Mouse (Mus musculus): ENCODE results near the gene Ccdc141.

Gene Ccdc141

DNA sequence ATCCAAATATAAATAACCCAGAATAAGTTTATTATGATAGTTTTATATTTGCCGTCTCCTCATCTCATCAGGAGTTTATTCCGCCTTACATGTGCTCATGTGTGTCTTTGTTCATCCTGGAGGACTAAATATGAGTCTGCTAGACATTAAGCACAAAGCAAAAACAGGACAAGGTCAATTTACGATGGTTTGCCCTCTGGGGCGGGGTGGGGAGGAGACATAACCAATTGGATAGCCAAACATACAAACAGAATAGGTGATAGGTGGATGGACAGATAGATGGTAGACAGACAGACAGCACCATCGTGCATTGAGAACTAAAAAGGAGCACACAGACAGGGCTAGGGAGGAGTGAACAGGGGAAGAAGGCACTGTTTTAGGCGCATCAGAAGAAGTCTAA, 3.4 kb upstream of the Ccdc141 start:
- DNase-seq, result no peak

DNA sequence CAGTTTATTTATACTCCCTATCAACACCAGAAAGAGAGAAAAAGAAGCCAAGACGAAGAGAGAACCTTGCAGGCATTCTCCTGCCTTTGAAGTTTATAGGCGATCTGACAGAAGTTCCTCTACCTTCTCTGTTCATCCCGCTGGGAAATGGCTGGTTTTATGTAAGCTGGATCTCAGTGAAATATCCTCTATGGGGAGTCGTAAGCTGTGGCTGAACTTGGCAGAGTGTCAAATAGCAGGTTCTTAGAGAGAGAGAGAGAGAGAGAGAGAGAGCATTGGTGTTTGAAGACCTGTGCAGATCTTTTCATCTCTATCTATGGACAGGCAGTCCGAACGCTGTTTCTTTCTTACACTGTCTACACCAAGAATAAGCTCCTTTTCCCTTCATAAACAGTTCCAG, 2.9 kb upstream of the Ccdc141 start:
- no peak for DNase-seq

DNA sequence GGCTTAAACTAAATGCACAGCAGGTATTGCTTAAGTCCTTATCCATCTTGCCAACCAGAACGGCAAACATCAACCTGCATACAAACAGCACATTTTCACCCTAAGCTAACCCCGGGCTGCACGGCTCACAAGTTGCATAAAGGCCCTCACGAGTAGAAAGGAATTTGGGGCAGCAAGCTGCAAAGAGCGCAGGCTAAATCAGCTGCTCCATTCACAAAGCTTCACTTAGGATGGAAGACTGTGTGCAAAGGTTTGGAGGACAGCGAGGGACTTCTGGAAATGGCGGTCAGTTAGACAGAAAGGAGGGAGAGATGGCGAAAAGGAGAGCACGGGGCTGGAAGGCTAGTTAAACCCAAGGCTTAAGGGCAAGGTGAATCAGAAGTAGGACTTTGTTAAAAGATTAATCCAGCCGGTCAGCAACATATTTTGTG, 1.8 kb upstream of the Ccdc141 start:
- no peak for DNase-seq

DNA sequence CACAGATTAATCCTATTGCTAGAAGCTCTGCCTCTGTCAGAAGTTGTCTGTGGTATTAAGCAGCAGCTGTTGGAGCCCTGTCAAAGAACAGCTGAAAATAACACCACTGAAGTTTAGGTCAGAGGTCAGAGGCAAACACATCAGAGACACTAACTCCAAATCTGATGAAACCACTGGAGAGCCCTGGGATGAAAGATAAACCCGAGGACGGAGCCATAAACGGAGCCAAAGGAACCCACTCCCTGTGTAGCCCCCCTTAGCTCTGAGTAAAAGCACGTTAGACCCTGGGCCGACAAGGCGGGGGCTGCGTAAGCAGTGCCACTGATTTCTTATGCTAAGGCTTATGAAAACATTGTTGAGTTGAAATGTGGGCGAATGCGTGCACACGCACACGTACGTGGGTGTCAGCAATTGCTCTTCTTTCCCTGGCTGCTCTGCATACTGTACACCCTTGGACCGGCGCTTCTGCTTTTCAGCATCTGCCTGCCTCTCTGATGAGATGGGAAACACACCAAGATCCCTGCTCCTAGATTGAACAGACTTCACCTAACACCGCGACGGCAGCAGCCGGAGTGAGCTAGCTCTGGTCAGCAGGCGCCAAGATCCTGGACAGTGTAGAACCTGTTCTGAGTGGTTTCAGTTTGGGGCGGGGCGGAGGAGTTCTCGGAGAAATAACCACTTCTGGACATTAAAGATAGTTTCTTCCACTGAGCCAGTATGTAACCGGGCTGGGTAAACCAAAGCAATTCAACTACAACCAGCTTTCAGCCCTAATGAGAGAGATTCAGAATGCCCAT, 1.2 kb upstream of the Ccdc141 start:
- DNase-seq, result no peak

DNA sequence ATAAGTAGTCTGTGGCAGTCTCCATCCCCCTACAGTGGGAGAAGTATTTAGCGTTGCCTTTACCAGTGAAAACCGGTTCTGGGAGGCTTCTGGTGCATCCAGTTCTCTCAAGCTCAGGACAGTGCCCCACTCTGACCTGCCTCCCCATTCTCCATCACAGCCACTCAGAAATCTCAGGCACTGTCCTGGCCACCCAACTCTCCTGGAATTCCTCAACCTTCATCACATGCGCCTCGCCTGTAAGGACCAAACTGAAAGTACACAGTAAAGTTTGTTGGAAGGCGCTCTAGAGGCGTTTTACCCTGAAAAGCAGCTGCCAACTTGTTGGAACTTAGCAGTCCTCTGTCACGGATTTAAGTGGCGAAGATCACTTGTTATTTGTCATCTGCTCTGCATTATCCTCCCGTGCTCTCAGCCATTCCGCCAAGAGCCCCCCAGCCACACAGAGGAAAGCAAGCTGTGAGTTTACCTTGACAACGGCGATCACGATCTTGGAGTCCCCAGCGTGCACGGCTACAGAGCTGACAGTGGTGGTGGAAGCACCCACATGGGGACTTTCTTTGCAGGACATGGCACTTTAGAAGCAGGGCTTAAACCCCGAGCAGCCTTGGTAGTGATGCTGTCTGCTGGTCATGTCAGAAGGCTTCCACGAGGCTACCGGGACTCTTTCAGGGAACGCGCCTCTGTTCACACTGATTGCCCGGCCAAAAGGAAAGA, 362 bp downstream of the Ccdc141 start:
- no peak for DNase-seq

DNA sequence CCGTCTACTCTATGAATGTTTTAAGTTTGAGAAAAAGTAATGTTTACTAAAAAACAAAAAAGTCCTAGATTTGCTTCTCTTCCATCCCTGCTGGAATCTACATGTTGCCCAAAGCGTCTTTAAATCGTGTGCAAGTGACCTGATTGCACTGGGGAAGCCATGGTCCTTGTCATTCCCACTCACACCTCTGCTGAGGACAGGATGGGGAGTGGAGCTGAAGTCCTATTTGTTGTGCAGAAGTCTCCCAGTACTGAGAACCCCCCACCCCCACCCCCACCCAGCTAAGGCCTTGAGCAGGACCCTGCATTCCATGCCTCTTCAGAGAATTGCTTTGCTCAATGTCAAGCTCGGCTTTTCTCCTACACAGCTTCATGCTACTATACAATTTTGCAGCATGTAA, 1.2 kb downstream of the Ccdc141 start:
- no peak for DNase-seq

DNA sequence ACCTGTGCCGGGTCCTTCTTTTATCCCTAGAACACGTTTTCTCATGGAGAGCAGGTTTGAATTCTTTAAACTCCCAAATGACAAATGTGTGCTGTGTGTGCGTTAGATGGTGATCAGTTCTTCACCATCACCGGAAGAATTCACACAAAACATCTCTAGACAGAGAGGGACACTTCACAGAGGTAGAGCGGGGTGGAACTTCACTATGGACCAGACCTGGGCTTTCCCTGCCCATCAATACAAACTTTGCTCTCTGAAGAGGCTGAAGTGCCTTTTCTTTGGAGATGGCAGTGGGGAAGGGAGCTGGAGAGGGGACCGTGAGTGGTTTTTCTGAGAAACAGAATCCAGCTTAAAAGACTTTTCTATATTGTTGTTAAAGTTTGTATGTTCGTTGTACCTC, 1.7 kb downstream of the Ccdc141 start:
- DNase-seq, result no peak

DNA sequence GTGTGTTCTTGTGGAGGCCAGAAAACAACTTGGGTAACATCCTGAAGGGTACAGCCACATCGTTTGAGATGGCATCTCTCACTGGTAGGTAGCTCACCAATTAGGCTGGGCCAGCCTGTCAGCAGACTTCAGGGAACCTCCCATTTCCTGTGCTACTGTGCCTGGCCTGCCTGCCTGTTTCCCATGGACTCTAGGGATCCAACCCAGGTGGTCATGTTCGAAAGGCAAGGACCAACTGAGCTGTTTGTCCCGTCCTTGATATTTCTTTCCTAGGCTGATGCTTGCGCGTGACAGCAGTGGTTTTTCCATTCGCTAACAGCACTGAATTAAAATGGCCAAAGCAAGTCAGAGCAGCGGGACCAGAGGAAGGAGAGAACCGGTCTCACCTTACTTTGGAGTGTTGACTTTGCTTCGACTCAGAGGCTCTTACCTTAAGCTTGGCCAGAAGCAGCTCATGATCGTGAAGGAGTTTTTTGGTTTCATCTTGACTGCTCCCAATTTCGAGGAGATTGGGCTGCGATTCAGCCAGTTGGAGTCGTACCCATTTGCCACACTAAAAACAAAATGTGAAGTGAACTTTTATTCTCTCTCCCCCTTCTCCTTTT, 2.3 kb downstream of the Ccdc141 start:
- no peak for DNase-seq

DNA sequence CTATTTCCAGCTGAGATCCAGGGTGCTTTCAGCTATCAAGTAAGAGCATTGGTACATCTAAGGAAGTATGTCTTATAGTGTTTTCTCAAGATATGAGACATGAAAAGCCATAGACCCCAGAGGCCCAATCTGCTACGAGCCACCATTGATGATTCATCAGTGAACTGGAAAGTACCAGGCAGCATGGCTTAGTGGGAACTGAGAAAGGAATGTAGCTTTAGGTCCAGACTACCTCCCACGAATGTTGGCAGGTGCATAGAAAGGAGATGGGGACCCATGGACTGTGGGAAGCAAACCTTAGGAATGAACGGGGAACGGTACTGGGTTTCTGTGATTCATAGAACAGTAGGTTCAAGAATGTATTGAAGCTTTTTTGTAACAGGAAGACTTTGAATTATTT, 4.1 kb downstream of the Ccdc141 start:
- no peak for DNase-seq

DNA sequence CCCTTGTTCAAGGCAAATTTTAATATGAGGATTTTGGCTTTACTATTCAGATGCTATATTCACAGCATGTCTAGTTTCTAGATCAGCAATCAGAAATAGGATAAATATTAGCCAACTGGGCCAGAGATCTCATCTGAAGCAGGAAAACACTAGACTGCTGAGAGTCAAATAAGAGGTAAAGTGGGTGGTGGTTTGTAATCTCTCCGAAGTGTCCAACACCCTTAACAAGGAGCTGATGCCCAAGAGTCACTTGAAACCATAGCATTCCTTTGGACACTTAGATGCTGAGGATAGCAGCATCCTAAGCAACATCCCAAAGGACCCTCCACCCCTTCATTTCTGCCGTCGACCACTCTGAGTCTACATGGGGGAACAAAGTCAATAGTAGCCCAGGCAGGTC, 5.8 kb downstream of the Ccdc141 start:
- no peak for DNase-seq

DNA sequence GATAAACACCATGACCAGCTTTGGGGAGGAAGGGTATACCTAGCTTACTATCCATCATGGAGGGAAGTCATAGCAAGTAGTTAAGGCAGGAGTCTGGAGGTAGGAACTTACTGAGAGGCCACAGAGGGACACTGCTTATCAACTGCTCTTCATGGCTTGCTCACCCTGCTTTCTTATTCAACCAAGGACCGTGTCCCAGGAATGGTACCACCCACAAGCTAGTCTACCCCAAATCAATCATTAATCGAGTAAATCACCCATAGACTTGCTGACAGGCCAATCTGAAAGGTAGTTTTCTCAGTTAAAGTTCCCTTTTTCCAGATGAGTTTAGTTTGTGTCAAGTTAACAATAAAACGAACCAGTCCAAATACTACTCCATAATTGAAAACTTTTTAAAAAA, 7.1 kb downstream of the Ccdc141 start:
- DNase-seq, result no peak

DNA sequence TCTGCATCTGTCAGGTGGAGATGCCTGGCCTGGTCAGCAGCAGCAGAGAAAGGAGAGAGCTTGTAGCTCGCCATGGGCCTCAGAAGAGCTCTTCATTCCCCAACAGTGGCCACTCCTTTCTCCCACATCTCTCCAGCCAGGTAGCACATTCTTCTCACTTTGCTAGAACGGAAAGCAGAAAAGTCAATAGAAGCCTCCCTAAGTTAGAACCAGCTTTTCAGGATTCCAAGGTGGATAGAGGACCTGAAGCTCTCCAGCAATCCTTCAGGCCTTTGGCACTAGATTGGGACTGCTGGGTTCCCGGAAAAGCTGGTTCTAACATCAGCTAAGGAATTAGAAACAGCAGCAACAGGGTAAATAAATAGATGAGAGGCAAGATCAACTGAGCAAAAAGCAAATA, 8.3 kb downstream of the Ccdc141 start:
- no peak for DNase-seq

DNA sequence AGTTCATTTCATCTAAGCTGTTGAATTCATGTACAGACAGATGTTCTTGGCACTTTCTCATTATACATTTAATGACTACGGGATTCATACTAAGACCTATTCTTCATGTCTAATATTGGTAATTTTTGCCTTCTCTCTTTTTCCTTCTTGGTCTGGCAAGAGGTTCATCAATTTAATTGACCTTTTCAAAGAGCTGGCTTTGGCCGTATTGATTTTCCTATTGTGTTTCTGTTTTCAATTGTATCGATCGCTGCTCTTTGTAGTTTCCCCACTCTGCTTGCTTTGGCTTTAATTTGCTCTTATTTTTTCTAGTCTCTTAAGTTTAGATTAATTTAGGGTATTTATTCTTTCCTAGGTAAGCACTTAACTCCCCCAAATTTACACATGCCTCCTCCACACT, 12.9 kb downstream of the Ccdc141 start:
- DNase-seq, result no peak

DNA sequence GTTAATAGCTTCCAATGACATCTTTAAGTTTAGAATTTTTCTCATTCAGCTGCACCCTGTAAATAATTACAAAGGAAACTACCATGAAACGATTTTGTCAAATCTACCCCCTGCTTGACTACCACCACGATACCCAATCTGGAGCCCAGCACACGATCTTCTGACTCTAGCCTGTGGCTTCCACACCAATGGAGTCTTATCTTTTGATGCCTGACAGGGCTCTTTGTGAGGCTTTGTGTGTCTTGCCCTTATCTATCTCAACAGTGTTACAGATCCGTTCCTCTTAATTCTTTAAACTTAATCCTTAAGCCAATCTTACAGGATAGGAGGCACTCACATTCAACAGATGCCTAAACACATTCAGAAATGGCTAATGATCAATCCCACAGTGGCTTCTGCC, 16.4 kb downstream of the Ccdc141 start:
- no peak for DNase-seq

DNA sequence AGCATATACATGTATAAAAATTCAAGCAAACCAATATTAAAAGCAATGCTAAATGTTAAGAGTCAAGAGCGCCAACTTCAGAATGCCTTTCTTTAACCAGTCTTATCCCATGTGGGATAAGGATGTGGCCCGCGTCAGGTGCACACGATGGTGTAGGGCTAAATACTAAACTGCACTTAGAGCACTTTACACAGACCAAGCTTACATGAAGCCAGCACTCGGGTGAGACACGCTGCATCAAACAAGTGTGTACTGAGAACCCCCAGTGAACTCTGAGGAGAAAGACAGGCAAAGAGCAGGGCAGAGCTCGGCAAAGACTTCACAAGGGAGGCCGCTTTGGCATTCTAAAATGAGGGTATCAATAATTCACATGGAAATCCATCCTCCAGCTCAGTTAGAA, 19.2 kb downstream of the Ccdc141 start:
- DNase-seq, result no peak

DNA sequence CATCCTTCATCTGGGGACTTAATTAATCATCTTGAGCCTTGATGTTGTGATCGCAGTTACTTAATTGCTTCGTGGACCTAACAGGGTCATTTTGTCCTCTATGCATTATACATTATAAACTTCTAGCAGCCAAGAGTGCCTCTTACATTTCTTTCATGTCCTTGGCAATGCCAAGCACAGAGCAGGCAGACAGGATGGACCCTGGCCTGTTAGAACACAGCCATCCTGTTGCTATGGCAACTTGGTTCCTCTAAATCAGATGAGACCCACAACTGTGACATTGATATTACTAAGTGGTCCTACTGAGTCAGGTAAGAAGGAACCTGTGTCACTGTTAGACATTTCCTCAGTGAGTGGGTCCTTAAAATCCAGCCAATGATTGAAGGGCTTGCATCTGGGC, 20.9 kb downstream of the Ccdc141 start:
- no peak for DNase-seq

DNA sequence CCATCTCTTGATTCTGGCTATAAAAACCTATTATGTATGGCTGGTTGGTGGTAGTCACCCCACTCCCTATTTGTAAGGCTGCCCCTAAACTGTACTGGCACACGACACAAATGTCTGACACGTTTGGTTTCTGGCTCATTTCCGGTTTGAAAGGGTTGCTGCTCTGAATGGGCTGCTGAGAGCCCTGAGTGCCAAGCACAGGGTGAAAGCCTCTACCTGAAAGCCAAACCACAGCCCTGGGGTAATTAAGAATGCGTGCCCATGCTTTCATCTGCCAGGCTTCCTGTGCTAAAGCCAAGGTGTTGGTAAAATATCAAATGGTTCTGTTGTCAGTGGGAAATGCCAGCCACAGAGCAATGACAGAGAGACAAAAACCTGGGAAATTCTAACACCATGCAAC, 22.2 kb downstream of the Ccdc141 start:
- no peak for DNase-seq

DNA sequence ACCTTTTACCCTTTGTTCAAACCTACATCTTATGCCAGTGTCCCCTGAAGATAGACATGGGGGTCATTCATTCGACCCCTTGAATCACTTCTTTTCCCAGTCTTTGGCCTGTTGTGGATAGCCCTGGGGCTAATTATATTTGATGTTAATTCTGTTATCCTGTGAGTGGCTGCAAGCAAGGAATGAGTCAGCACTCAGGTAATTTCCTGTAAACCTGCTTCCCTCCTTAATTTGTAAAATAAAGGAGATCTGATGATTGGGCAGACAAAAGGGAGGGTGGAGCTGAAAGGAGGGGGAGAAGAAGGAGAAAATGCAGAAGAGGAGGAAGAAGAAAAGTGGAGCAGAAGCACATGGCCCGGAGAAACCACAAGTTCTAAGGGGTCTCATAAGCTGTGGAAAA, 23.5 kb downstream of the Ccdc141 start:
- DNase-seq, result no peak

DNA sequence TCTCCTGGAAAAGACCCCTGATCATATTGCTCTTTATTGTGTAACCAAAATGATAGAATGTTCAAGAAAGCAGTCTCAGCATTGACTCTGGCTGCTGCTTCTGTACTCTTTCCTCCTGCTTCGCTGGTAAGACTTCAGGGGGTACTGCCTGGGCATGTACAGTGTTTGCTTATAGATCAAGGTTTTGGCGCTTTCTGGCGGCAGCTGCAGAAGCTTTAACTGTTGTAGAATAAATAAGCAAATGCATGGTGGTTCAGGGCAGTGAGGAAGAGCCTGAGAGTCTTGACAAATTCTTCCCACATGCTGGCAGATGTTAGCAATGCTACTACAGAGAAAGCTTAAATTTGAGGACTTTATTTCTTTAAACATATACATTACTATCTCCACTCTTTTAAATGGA, 24.1 kb downstream of the Ccdc141 start:
- no peak for DNase-seq

DNA sequence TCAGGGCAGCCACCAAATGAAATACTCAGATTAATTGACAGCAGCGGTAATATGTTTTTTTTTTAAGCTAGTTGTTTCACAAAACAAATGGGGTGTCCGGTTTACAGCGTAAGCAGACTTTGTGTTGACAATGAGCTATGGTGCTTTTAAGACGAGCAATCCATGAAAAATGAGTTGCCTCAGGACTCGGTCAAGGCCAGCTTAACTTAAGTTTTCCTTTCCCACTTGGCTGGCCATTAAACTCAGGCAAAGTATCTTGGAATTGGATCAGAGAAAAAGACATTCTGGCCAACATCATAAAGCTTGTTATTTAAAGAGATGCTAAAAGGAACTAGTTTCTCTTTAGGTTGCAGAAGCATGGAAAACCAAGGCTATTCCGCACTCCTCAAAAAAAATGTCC, 26.9 kb downstream of the Ccdc141 start:
- no peak for DNase-seq

DNA sequence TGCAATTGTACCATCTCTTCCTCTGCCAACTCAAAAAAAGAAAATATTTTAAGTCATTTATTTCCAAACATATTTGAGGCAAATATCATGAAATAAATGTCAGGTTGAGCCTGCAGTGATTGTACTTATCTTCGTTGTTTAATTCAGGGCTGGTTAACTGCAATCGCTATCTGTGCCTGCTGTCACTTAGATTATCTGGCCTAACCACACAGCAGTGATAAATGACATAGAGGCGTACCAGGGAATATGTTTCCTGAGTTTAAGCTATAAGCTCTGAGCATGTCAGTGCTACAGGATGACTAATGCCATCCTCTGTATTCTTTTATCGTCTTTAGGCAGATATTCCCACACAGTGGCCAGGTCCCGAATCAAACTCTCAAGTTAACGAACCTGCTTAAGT, 31.6 kb downstream of the Ccdc141 start:
- DNase-seq, result no peak

DNA sequence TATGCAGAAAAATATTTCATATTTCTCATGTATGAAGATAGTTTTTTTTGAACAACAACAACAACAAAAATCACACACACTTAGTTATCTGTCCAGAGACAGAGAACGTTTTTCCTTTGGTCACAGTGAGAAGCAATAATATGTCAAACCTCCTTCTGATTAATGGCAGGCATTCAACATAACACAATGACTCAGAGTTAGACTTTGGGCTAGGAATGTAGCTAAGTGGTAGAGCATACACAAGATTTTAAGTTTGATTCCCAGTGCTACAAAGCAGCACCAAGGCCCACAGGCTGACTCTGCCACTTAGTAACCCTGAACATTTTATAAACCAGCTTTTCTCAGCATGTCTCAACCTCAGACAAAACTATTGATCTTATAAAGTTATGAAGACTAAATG, 35.5 kb downstream of the Ccdc141 start:
- DNase-seq, result no peak

DNA sequence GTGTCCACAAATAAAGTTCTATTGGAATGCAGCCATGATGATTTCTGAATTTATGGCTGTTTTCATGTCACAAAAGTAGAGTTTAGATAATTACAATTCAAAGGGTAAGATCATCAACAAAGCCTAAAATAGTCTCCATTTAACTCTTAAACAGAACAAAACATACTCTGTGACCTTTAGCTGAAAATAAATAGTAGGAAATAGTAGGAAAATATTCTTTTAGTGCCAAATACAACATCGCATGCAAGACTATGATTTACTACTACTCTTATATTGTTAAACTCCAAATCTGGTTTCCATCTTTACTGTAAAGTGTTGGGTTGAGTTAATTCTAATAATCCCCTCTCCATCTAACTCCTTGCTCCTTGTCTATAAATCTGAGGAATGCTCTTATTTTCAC, 37.0 kb downstream of the Ccdc141 start:
- no peak for DNase-seq

DNA sequence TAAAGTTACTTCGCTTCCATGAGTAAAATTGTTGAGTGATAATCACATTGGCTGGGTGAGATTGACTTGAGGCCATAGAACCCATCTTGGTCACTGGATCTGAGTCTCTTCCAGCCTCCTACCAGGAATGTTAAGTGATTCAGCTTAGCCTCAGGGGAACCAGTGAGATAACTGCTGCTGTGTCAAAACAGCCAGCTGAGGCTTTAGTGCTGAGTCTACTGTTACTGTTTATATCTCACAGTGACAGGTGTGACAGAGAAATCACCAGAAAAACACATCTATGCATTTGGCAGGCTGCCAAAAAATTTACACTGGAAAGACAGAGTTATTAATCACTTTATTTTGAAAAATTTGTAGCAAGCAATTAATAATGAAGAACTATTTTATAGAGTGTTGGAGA, 43.5 kb downstream of the Ccdc141 start:
- DNase-seq, result no peak
